Mouse (Mus musculus) yolk sac, embryonic 10.5 days (tissue): ENCODE data around the gene Pcgf2.
A peak's percentile ranks its signal among the peaks of the same experiment; 100 is the strongest.

Experiments used
- DNase-seq: peaks from one replicate; pipeline ENCODE4 v3.0.0-alpha.2; 2017; ENCODE audit warnings: low spot score

Gene Pcgf2

GRCm38 (mm10) chr11:97695712-97696401, 4.4 kb downstream of the Pcgf2 start:
- no peak for DNase-seq

- DNase-seq, result peak; percentile 27
Measured at GRCm38 (mm10) chr11:97694921-97695711, 5.2 kb downstream of the Pcgf2 start.

- DNase-seq, result no peak
Measured at GRCm38 (mm10) chr11:97694435-97694834, 5.9 kb downstream of the Pcgf2 start.

GRCm38 (mm10) chr11:97689861-97690260, 10.4 kb downstream of the Pcgf2 start:
- peak; percentile 36 for DNase-seq

GRCm38 (mm10) chr11:97687061-97687460, 13.2 kb downstream of the Pcgf2 start:
- no peak for DNase-seq

GRCm38 (mm10) chr11:97686322-97686908, 13.9 kb downstream of the Pcgf2 start:
- no peak for DNase-seq

GRCm38 (mm10) chr11:97685613-97686321, 14.5 kb downstream of the Pcgf2 start, which contains the start of gene Cisd3:
Gene Cisd3, plus strand, starts transcription at chr11:97685826.
- peak; percentile 93 for DNase-seq

GRCm38 (mm10) chr11:97684766-97685165, 15.5 kb downstream of the Pcgf2 start:
- DNase-seq, result no peak

- no peak for DNase-seq
Measured at GRCm38 (mm10) chr11:97684063-97684680, 16.1 kb downstream of the Pcgf2 start.

GRCm38 (mm10) chr11:97682504-97683055, 17.7 kb downstream of the Pcgf2 start:
- no peak for DNase-seq

GRCm38 (mm10) chr11:97680430-97680829, 19.9 kb downstream of the Pcgf2 start:
- no peak for DNase-seq

GRCm38 (mm10) chr11:97678301-97678700, 22.0 kb downstream of the Pcgf2 start:
- no peak for DNase-seq

- DNase-seq, result no peak
Measured at GRCm38 (mm10) chr11:97677842-97678241, 22.5 kb downstream of the Pcgf2 start.

GRCm38 (mm10) chr11:97677381-97677780, 22.9 kb downstream of the Pcgf2 start:
- DNase-seq, result no peak

GRCm38 (mm10) chr11:97676050-97676754, 24.1 kb downstream of the Pcgf2 start:
- no peak for DNase-seq

GRCm38 (mm10) chr11:97673148-97673547, 27.1 kb downstream of the Pcgf2 start:
- DNase-seq, result no peak

- DNase-seq, result no peak
Measured at GRCm38 (mm10) chr11:97671177-97671527, 29.1 kb downstream of the Pcgf2 start.

- DNase-seq, result no peak
Measured at GRCm38 (mm10) chr11:97670234-97671176, 29.8 kb downstream of the Pcgf2 start.

GRCm38 (mm10) chr11:97669829-97670228, 30.5 kb downstream of the Pcgf2 start:
- no peak for DNase-seq

GRCm38 (mm10) chr11:97669268-97669667, 31.0 kb downstream of the Pcgf2 start:
- no peak for DNase-seq
